Mouse (Mus musculus): Measurements from ENCODE around the gene Hexb. TPM values are rescaled to one million over a fixed set of nuclear protein-coding genes. Genes with fewer than 3 reads are reported as not detected.
A peak's percentile ranks its signal among the peaks of the same experiment; 100 is the strongest.

Gene Hexb
- total RNA-seq, 1 experiment from 2014 or later, result 24.6 TPM

DNA sequence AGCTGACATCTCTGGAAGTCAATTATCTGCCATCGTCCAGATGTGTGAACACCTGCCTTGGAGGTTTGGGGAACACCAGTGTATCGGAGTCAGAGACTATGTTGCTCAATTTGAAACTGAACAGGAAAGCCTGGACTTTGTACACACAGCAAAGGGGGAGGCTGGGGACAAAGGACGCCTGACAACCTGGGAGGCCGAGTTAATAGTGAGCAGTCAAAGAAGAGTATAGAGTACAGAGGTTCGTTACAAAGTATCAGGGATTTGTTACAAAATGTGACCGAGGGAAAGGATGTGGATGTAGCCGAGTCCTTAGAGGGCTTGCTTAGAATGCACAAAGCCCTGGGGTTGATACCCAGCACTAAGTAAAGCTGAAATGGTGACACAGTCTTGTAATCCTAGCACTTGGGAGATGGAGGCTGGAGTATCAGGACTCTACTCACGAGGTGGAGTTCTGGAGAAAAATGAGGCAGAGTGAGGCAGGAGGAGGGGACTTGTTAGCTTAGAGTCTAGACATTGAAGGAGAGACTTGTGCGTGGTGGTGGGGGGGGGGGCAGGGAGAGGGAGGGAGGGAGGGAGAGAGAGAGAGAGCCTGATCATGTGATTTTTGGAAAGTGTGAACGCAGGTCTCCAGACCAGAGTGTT, 26.3 kb upstream of the Hexb start:
- no peak for DNase-seq

GRCm38 (mm10) chr13:97223856-97224255, 25.7 kb upstream of the Hexb start:
- no peak for DNase-seq

GRCm38 (mm10) chr13:97220022-97220421, 21.9 kb upstream of the Hexb start:
- no peak for DNase-seq

- no peak for DNase-seq
These were observed 18.0 kb upstream of the Hexb start for GRCm38 (mm10) chr13:97216196-97216595.

- no peak for DNase-seq
These were observed 17.4 kb upstream of the Hexb start for GRCm38 (mm10) chr13:97215563-97215962.

GRCm38 (mm10) chr13:97214583-97215268, 16.6 kb upstream of the Hexb start:
- no peak for DNase-seq

GRCm38 (mm10) chr13:97208500-97209010, 10.4 kb upstream of the Hexb start:
- no peak for DNase-seq

GRCm38 (mm10) chr13:97208112-97208478, 9.9 kb upstream of the Hexb start:
- no peak for DNase-seq

- no peak for DNase-seq
These were observed 9.4 kb upstream of the Hexb start for GRCm38 (mm10) chr13:97207472-97208111.

- no peak for DNase-seq
These were observed 7.9 kb upstream of the Hexb start for GRCm38 (mm10) chr13:97206046-97206445.

DNA sequence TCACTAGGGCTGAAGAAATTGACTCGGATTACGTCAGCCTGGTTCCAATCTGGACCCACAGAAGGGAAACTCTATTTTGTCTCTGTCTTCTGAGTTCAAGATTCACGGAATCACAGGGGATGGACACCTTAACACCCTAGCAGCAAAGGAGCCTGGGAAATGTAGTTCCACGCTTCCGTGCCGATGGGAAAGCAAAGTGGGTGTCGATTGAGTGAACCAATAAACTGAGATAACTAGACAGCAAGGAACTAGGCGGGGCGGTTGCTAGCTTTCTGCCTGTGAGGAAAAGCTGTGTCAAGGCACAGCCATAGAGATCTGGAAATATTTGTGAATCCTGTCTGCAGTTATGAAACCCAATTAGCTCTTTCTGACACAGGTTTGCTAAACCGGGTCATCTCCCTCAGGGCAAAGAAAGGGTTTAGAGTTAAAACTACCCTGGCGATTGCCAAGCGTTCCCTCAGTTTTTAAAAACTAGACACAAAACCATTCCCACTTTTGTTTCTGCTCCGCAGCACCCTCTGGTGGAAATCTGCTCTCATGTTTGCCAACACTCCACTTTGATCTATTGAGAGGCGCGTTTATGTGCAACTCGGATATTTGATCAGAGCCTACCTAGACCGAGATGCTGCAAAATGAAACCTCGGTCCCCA, 7.0 kb upstream of the Hexb start:
- peak; percentile 88 for DNase-seq

GRCm38 (mm10) chr13:97201896-97202295, 3.7 kb upstream of the Hexb start:
- DNase-seq, result no peak

DNA sequence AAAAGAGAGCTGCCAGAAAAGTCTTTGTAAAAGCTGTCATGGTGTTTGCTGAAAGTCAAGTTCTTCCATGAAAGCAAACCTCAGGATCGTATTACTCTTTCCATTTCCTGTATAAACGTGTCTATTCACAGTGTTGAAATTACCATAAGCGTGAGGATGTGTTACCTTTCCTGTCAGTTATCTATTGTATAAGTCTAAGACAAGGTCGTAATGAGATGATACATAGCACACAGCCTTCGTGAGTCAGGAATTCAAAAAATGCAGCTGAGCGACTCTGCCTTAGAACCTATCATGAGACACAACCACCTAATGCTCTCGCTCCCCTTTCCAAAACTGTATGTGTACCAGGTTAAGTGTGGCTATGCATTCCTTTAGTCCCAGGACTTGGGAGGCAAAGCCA, 2.9 kb upstream of the Hexb start:
- DNase-seq, result no peak

DNA sequence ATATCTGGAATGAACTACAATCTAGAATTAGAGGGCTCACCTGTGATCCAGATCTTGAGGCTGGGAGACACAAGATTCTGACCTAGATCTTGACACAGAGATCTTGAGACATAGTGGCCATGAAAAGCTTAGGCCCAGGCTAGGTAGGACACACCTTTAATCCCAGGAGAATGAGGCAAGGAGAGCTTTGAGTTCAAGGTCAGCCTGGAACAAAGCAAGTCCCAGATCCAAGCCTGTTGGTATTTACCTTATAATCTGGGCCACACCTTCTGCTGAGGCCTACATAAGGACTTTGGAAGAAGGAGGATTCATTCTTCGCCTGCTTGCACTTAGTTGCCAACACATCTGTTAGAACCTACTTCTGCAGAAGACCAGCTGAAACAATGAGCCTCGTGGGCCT, 966 bp upstream of the Hexb start:
- no peak for DNase-seq

- no peak for DNase-seq
These were observed 1.3 kb downstream of the Hexb start for GRCm38 (mm10) chr13:97196925-97197218.

GRCm38 (mm10) chr13:97196186-97196924, 1.8 kb downstream of the Hexb start:
- no peak for DNase-seq

DNA sequence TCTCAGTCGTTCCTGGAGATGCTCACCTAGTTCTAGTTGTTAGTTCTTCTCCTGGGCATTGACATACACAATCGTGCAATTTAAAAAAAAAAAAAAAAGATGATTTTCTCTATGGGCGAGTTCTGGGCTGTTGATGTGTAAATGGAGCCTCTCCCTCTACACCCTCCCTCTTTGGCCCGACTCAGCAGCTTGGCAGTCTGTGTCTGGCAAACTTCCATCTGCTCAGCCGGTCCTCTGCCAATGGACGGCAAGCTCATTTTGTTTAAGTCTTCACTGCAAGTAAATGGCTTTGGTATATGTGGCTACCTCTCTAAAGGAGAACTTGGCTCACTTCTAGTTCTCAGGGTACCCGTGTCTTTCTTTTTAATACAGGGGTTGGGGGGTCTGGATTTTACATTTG, 4.7 kb downstream of the Hexb start:
- peak; percentile 81 for DNase-seq

DNA sequence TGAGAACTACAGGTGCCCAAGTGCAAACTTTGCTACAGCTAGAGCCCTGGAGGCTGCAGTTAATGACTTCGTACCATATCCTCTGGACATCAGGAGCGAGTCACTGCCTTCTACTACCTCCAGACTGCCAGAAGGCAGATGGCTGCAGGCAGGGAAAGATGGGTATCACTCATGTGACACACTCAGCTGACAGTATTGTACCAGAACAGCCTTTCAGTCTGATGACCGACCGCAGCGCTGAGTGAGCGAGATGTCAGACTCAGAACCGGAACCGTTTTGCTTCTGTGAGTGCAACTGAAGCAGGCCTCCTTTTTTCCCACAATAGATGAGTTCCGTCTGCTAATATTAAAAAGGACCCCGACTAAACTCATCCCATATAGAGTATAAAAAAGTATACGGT, 5.5 kb downstream of the Hexb start:
- no peak for DNase-seq

DNA sequence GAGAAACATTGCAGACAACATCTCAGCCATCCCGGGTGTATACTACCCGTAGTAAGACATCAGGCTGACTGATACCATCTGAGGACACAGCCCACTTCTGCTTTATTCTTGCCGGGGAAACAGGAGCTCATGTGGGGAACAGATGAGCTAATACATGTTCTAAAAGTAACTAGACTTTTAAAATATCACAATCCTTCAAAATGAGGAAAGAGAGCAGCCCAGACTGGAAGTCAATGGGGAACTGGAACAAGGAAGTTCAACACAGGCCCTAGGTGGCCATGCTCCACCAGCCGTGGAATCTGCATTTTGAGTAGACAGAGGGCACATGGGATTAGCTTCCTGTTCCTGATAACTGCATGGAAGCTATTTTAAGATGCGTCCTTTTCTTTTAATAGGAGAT, 10.5 kb downstream of the Hexb start:
- no peak for DNase-seq

DNA sequence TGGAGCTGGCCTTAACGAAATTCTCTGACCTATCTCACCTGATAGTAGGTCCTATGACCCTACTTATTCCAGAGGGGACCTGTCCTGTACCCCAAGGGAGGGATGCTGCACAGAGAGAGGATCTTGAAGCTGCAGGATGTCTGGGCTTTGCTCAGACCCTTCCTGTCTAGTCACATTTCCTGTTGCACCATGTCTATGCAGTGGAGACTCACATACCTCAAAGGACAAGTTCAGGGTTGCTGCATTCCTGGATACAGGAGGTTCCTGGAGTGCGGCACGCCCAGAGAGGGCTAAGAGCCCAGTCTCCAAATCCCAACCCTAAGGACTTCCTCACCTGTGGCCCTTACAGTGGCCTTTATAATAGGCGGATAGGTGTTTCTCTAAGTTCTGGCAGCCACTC, 11.8 kb downstream of the Hexb start:
- no peak for DNase-seq

GRCm38 (mm10) chr13:97184656-97185055, 13.5 kb downstream of the Hexb start:
- DNase-seq, result peak; percentile 36

DNA sequence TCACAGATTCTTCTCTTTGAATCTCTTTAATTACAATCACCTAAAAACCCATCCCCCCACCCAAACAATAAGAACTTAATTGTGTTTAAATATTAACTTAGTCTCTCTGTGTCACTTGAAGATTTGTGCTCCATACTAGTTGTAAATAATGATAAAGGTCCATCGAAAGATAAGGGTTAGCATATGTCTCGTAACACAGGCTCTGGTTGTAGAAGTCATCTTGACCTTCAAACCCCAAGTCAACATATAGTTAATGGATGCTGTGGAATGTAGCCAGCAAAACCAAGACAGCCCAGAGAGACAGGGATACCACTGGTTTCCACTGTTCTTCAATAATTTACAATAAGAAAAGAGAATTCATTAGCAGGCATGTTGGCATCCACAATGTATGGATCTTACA, 14.0 kb downstream of the Hexb start:
- no peak for DNase-seq

GRCm38 (mm10) chr13:97182821-97183220, 15.3 kb downstream of the Hexb start:
- no peak for DNase-seq
